In genomic region chr2:71528714-71529510, GRCm38 (mm10) we compare ENCODE assay signal across 8 mouse cellular contexts. TPM values are rescaled to one million over a fixed set of nuclear protein-coding genes. Genes with fewer than 3 reads are reported as not detected.
DNase-seq lines count a peak whose midpoint lies in the region; ATAC-seq and TF ChIP-seq lines count a peak whose summit lies in the region.

No protein-coding gene starts in this region.

- DNase-seq in gastrocnemius, adult 2 months = no peak
- no peak for DNase-seq in gastrocnemius, adult 18-20 months (ENCODE audit: low spot score)
- peak; percentile 29 for DNase-seq in stomach, postnatal 0 days (ENCODE audit: low spot score)
- DNase-seq in ovary, postnatal 10 days (ENCODE audit: low spot score) = no peak
- DNase-seq in ovary, postnatal 14 days (ENCODE audit: low spot score) = no peak

- peak overlapping the region; percentile 61 for H3K4me2 ChIP-seq in forebrain, embryonic 12.5 days
- H3K4me2 ChIP-seq in liver, embryonic 12.5 days = peak overlapping the region; percentile 95
- peak overlapping the region; percentile 68 for H3K4me2 ChIP-seq in stomach, postnatal 0 days (replicated peaks; ENCODE audit: low read depth)

- no peaks in the 10 kb centered on the region for H3K36me3 ChIP-seq in E14TG2a.4 (ENCODE audit: insufficient read depth, low read length)
- no peaks in the 10 kb centered on the region for H3K36me3 ChIP-seq in forebrain, embryonic 12.5 days (replicated peaks)
- H3K36me3 ChIP-seq in liver, embryonic 12.5 days = no peaks in the 10 kb centered on the region
- H3K36me3 ChIP-seq in stomach, postnatal 0 days (ENCODE audit: control insufficient read depth, insufficient read depth, low read length) = no peaks in the 10 kb centered on the region

- H3K27ac ChIP-seq in gastrocnemius, adult 2 months = no peak overlapping the region
- H3K27ac ChIP-seq in forebrain, embryonic 12.5 days = peak overlapping the region; percentile 92
- no peak overlapping the region for H3K27ac ChIP-seq in liver, embryonic 12.5 days
- H3K27ac ChIP-seq in stomach, postnatal 0 days (replicated peaks) = no peak overlapping the region

- TF ChIP-seq CTCF in gastrocnemius, adult 2 months (IDR thresholded peaks at IDR 0.05) = no peak
- TF ChIP-seq CTCF in E14TG2a.4 (conservative IDR thresholded peaks at IDR 0.05; ENCODE audit: low read length) = no peak
- no peak for TF ChIP-seq CTCF in stomach, postnatal 0 days (IDR thresholded peaks at IDR 0.05; ENCODE audit: low read depth)

- no peaks in the 10 kb centered on the region for H3K9me3 ChIP-seq in E14TG2a.4 (ENCODE audit: low read length)
- H3K9me3 ChIP-seq in forebrain, embryonic 12.5 days = no peaks in the 10 kb centered on the region
- no peaks in the 10 kb centered on the region for H3K9me3 ChIP-seq in liver, embryonic 12.5 days (replicated peaks)
- H3K9me3 ChIP-seq in stomach, postnatal 0 days (ENCODE audit: control insufficient read depth, low read length) = no peaks in the 10 kb centered on the region

- WGBS in forebrain, embryonic 12.5 days = 1% methylated on average over 54 of the region's 57 CpGs
- WGBS in liver, embryonic 12.5 days (ENCODE audit: insufficient replicate concordance) = 2% methylated on average over 47 of the region's 57 CpGs
- WGBS in stomach, postnatal 0 days = under 1% methylated on average over 50 of the region's 57 CpGs

- H3K9ac ChIP-seq in forebrain, embryonic 12.5 days = peak overlapping the region; percentile 82
- H3K9ac ChIP-seq in liver, embryonic 12.5 days = no peak overlapping the region
- peak overlapping the region; percentile 47 for H3K9ac ChIP-seq in stomach, postnatal 0 days (ENCODE audit: low read length)

- peaks cover 96% of the 10 kb centered on the region for H3K27me3 ChIP-seq in E14TG2a.4 (ENCODE audit: insufficient read depth, low read length)
- peaks cover 95% of the 10 kb centered on the region for H3K27me3 ChIP-seq in forebrain, embryonic 12.5 days
- peaks cover 98% of the 10 kb centered on the region for H3K27me3 ChIP-seq in liver, embryonic 12.5 days (replicated peaks)
- peaks cover 59% of the 10 kb centered on the region for H3K27me3 ChIP-seq in stomach, postnatal 0 days (ENCODE audit: control insufficient read depth, insufficient read depth, low read length)

- ATAC-seq in forebrain, embryonic 12.5 days (ENCODE audit: low FRiP score) = peak; percentile 27
- peak; percentile 58 for ATAC-seq in liver, embryonic 12.5 days
- ATAC-seq in stomach, postnatal 0 days (ENCODE audit: low FRiP score, low TSS enrichment) = peak; percentile 33; the same call in 1 of the 2 replicates

- no peak for TF ChIP-seq EP300 in stomach, postnatal 0 days (optimal IDR thresholded peaks at IDR 0.05)

- H3K4me3 ChIP-seq in gastrocnemius, adult 2 months = peak overlapping the region; percentile 67
- peak overlapping the region; percentile 83 for H3K4me3 ChIP-seq in E14TG2a.4 (replicated peaks; ENCODE audit: low read length)
- peak overlapping the region; percentile 49 for H3K4me3 ChIP-seq in forebrain, embryonic 12.5 days (replicated peaks)
- H3K4me3 ChIP-seq in liver, embryonic 12.5 days = peak overlapping the region; percentile 60
- H3K4me3 ChIP-seq in stomach, postnatal 0 days (ENCODE audit: low read depth, low read length) = peak overlapping the region; percentile 45

- intact Hi-C loops in gastrocnemius, adult 2 months (cut with DNase I) = no loop called here

- H3K4me1 ChIP-seq in E14TG2a.4 (replicated peaks; ENCODE audit: low read depth, low read length) = peaks cover 76% of the 10 kb centered on the region
- H3K4me1 ChIP-seq in forebrain, embryonic 12.5 days = peaks cover 28% of the 10 kb centered on the region
- peaks cover 35% of the 10 kb centered on the region for H3K4me1 ChIP-seq in liver, embryonic 12.5 days
- H3K4me1 ChIP-seq in stomach, postnatal 0 days (replicated peaks; ENCODE audit: control insufficient read depth, insufficient read depth) = peaks cover 4% of the 10 kb centered on the region; the same call in 1 of the 2 replicates

RNA-seq across cellular contexts. Expression of gene Dlx1, which starts 1.0 kb away (rescaled TPM):
- total RNA-seq in gastrocnemius, adult 2 months (2021) = under 1 TPM in 1 of 2 experiments, not detected in 1; 0.11 TPM
- not detected for total RNA-seq in gastrocnemius, adult 18-20 months (2021)
- polyA plus RNA-seq in forebrain, embryonic 12.5 days (2016; fragmentation: Nextera tagmentation; extraction: Ambion mirVana) = 207 and 300 TPM in 2 replicates
- 0.19 and 0.23 TPM in 2 replicates for polyA plus RNA-seq in liver, embryonic 12.5 days (2016; fragmentation: Nextera tagmentation; extraction: Ambion mirVana)
- polyA plus RNA-seq in stomach, postnatal 0 days (2015; fragmentation: Nextera tagmentation; extraction: Ambion mirVana) = 3.2 and 3.8 TPM in 2 replicates

RNA-seq across cellular contexts. Expression of gene Dlx2, which starts 17.6 kb away (rescaled TPM):
- not detected for total RNA-seq in gastrocnemius, adult 2 months (2021)
- total RNA-seq in gastrocnemius, adult 18-20 months (2021) = not detected
- 85.9 and 133 TPM in 2 replicates for polyA plus RNA-seq in forebrain, embryonic 12.5 days (2016; fragmentation: Nextera tagmentation; extraction: Ambion mirVana)
- polyA plus RNA-seq in liver, embryonic 12.5 days (2016; fragmentation: Nextera tagmentation; extraction: Ambion mirVana) = 0.08 and 0.12 TPM in 2 replicates
- 1.3 TPM in 2 replicates for polyA plus RNA-seq in stomach, postnatal 0 days (2015; fragmentation: Nextera tagmentation; extraction: Ambion mirVana)

Comparison
In these comparisons a context has a peak if more than half of its experiments do, and no peak if none do; other contexts are left out.
1. RNA of gene Dlx1, which starts 1.0 kb away (polyA plus RNA-seq): 207 to 300 TPM in forebrain, embryonic 12.5 days; 3.2 to 3.8 TPM in stomach, postnatal 0 days and 0.19 to 0.23 TPM in liver, embryonic 12.5 days; every median in the first group is over 10 times any median in the second.
2. RNA of gene Dlx2, which starts 17.6 kb away (polyA plus RNA-seq): 85.9 to 133 TPM in forebrain, embryonic 12.5 days; 1.3 TPM in stomach, postnatal 0 days and 0.08 to 0.12 TPM in liver, embryonic 12.5 days; every median in the first group is over 10 times any median in the second.
3. Peak in every context shown above with its lines, with median percentiles within 50 percentile points of each other: H3K4me3 ChIP-seq, ATAC-seq and H3K4me2 ChIP-seq.